Mouse (Mus musculus) ES-E14 (cell line): ENCODE data around the gene Nme7.

Experiments
- CHD2 ChIP-seq: IDR thresholded peaks from 2 replicates; pipeline ENCODE4 v1.6.1; 2014; ENCODE audit warnings: mild to moderate bottlenecking, low read depth, low read length, inconsistent platforms
- ZC3H11A ChIP-seq: IDR thresholded peaks from 2 replicates; pipeline ENCODE4 v1.6.1; 2012; ENCODE audit warnings: low read depth, mild to moderate bottlenecking, inconsistent platforms, low read length, borderline replicate concordance

GRCm38 (mm10) chr1:164467406-164467805 lies 163.5 kb downstream of the Nme7 start:
- no peak for TF ChIP-seq ZC3H11A
- no peak for TF ChIP-seq CHD2
